Mouse (Mus musculus) heart, postnatal 36 days (tissue): ENCODE measurements around the gene Tomm40l. TPM values are rescaled to one million over a fixed set of nuclear protein-coding genes. Genes with fewer than 3 reads are reported as not detected.

Source experiments
- DNase-seq, 2 experiments: peaks; one replicate each; pipeline ENCODE4 v3.0.0; 2021 to 2022
- intact Hi-C: fragments of 180-260 bp; cut with DNase I; formaldehyde crosslinking; loops from one replicate; pipeline ENCODE4 v1.15.1; 2025
- total RNA-seq, 2 experiments: library from RNA; stranded (reverse); gene quantifications; 2 replicates each; pipeline ENCODE4 v1.2.3; 2021

Gene Tomm40l
- total RNA-seq, 2 experiments from 2014 or later = 81.8 to 82.7 TPM

- intact Hi-C loops = no loop called here
- no peak for DNase-seq
Observed at GRCm38 (mm10) chr1:171168906-171169305, 53.4 kb downstream of the Tomm40l start.

Other genes starting within 250 kb of the Tomm40l start
- 10 to 100 TPM in 1 of 2 experiments, 1 to 10 TPM in 1; 7.3 to 10.0 TPM for gene Fcgr2b, start 246.0 kb downstream of the Tomm40l start, total RNA-seq
- gene Fcgr4, start 203.6 kb downstream of the Tomm40l start, total RNA-seq = under 1 TPM in 1 of 2 experiments, not detected in 1; 0.76 TPM
- gene Fcgr3, start 157.6 kb downstream of the Tomm40l start, total RNA-seq = 10 to 100 TPM; 13.7 to 18.6 TPM
- gene Cfap126, start 108.6 kb downstream of the Tomm40l start, total RNA-seq = 1 to 10 TPM in 1 of 2 experiments, under 1 TPM in 1; 0.69 to 1.2 TPM
- 1,000 to 10,000 TPM; 1,165 to 1,188 TPM for gene Sdhc, start 71.9 kb downstream of the Tomm40l start, total RNA-seq
- under 1 TPM in 1 of 2 experiments, not detected in 1; 0.44 TPM for gene Mpz, start 71.8 kb downstream of the Tomm40l start, total RNA-seq
- gene Pcp4l1, start 26.2 kb downstream of the Tomm40l start, total RNA-seq = 100 to 1,000 TPM; 222 to 295 TPM
- under 1 TPM in 1 of 2 experiments, not detected in 1; 0.08 TPM for gene Nr1i3, start 8.5 kb downstream of the Tomm40l start, total RNA-seq
- 1 to 10 TPM in 1 of 2 experiments, under 1 TPM in 1; 0.75 to 2.0 TPM for gene Apoa2, start 2.5 kb upstream of the Tomm40l start, total RNA-seq
- gene Fcer1g, start 11.9 kb upstream of the Tomm40l start, total RNA-seq = 10 to 100 TPM; 13.3 to 16.3 TPM
- gene Adamts4, start 27.9 kb upstream of the Tomm40l start, total RNA-seq = under 1 TPM; 0.50 to 0.92 TPM
- 1,000 to 10,000 TPM; 1,421 to 1,530 TPM for gene Ndufs2, start 28.9 kb upstream of the Tomm40l start, total RNA-seq
- 10 to 100 TPM; 14.5 to 19.7 TPM for gene B4galt3, start 47.8 kb upstream of the Tomm40l start, total RNA-seq
- 10 to 100 TPM; 13.2 to 14.2 TPM for gene Ppox, start 58.7 kb upstream of the Tomm40l start, total RNA-seq
- gene Usp21, start 65.5 kb upstream of the Tomm40l start, total RNA-seq = 10 to 100 TPM; 22.1 to 22.3 TPM
- gene Ufc1, start 72.5 kb upstream of the Tomm40l start, total RNA-seq = 10 to 100 TPM; 84.9 to 88.8 TPM
- 10 to 100 TPM; 21.3 to 24.2 TPM for gene Dedd, start 106.6 kb upstream of the Tomm40l start, total RNA-seq
- 10 to 100 TPM; 27.7 to 28.4 TPM for gene Nit1, start 123.1 kb upstream of the Tomm40l start, total RNA-seq
- 10 to 100 TPM; 79.4 to 95.6 TPM for gene Pfdn2, start 123.2 kb upstream of the Tomm40l start, total RNA-seq
- not detected for gene Klhdc9, start 138.3 kb upstream of the Tomm40l start, total RNA-seq
- gene Nectin4, start 147.6 kb upstream of the Tomm40l start, total RNA-seq = under 1 TPM; 0.08 to 0.30 TPM
- gene Arhgap30, start 166.4 kb upstream of the Tomm40l start, total RNA-seq = 1 to 10 TPM; 2.7 to 2.9 TPM
- gene Usf1, start 188.8 kb upstream of the Tomm40l start, total RNA-seq = 10 to 100 TPM; 41.0 to 52.1 TPM
- 1 to 10 TPM; 1.2 to 1.6 TPM for gene Tstd1, start 196.4 kb upstream of the Tomm40l start, total RNA-seq
- gene F11r, start 215.0 kb upstream of the Tomm40l start, total RNA-seq = 10 to 100 TPM; 38.7 to 43.2 TPM